Mouse (Mus musculus) midbrain, postnatal 0 days (tissue): ENCODE measurements around the gene Celf2. TPM values are rescaled to one million over a fixed set of nuclear protein-coding genes. Genes with fewer than 3 reads are reported as not detected.
A peak's percentile ranks its signal among the peaks of the same experiment; 100 is the strongest.

Source experiments
- ATAC-seq: fragments of 200-750 bp; cut with Nextera tagmentation; 2 replicates; pipeline ENCODE4 v1.8.0; 2017; ENCODE audit warnings: moderate number of reproducible peaks, mild to moderate bottlenecking, moderate TSS enrichment, moderate library complexity; ENCODE audit not compliant: low FRiP score
- DNase-seq: peaks from one replicate; pipeline ENCODE4 v3.0.0-alpha.2; 2015; ENCODE audit warnings: low spot score
- H3K27ac ChIP-seq: fragments of 300-500 bp; sonication (generic); 2 replicates; pipeline ENCODE4 v1.5.1; 2014; ENCODE audit warnings: low read depth, mild to moderate bottlenecking, low read length, mixed read lengths
- H3K27me3 ChIP-seq: fragments of 300-500 bp; sonication (generic); 2 replicates; pipeline ENCODE4 v1.6.1; 2014; ENCODE audit warnings: low read length, control low read depth, mixed read lengths; ENCODE audit not compliant: insufficient read depth
- H3K36me3 ChIP-seq: fragments of 300-500 bp; sonication (generic); 2 replicates; pipeline ENCODE4 v1.6.1; 2014; ENCODE audit warnings: low read length, control low read depth, mixed read lengths; ENCODE audit not compliant: insufficient read depth
- H3K4me1 ChIP-seq: fragments of 300-500 bp; sonication (generic); 2 replicates; pipeline ENCODE4 v1.6.1; 2014; ENCODE audit warnings: mild to moderate bottlenecking, control low read depth, antibody characterized with exemption, low read length, mixed read lengths; ENCODE audit not compliant: insufficient read depth
- H3K4me2 ChIP-seq: fragments of 300-500 bp; sonication (generic); 2 replicates; pipeline ENCODE4 v1.6.1; 2014; ENCODE audit warnings: low read depth, mild to moderate bottlenecking, low read length, mixed read lengths; ENCODE audit not compliant: poor library complexity, severe bottlenecking
- H3K4me3 ChIP-seq: fragments of 300-500 bp; sonication (generic); 2 replicates; pipeline ENCODE4 v1.5.1; 2014; ENCODE audit warnings: low read depth, mild to moderate bottlenecking, low read length, moderate library complexity
- H3K9ac ChIP-seq: fragments of 300-500 bp; sonication (generic); replicated peaks from 2 replicates; pipeline ENCODE4 v1.6.1; 2014; ENCODE audit warnings: mild to moderate bottlenecking, low read length, moderate library complexity, mixed read lengths; ENCODE audit not compliant: poor library complexity, severe bottlenecking
- H3K9me3 ChIP-seq: fragments of 300-500 bp; sonication (generic); 2 replicates; pipeline ENCODE4 v1.6.1; 2016; ENCODE audit warnings: low read length, control low read depth
- CTCF ChIP-seq: IDR thresholded peaks from 2 replicates; pipeline ENCODE4 v1.5.1; 2016; ENCODE audit warnings: antibody characterized with exemption, mild to moderate bottlenecking
- WGBS: fragments of 180-500 bp; shearing (Covaris S2); extraction: QIAGEN DNeasy Blood & Tissue Kit; methylation state at CpG from one replicate; pipeline ENCODE4 v1.1.7; 2014; 5-methylcytosine and 5-hydroxymethylcytosine counted together
- polyA plus RNA-seq: library from polyadenylated mRNA; unstranded; fragments of >200 nt; fragmentation: Nextera tagmentation; extraction: Ambion mirVana; gene quantifications from 2 replicates; pipeline ENCODE4 v1.2.1, GENCODE M21; 2015
- total RNA-seq: library from RNA; depleted of rRNA; stranded (reverse); fragments of >200 nt; gene quantifications from 2 replicates; pipeline ENCODE4 v1.2.3, GENCODE M21; 2014

The Celf2 gene
- total and polyA plus RNA-seq, 2 experiments from 2014 or later, result 112 to 135 TPM

DNA sequence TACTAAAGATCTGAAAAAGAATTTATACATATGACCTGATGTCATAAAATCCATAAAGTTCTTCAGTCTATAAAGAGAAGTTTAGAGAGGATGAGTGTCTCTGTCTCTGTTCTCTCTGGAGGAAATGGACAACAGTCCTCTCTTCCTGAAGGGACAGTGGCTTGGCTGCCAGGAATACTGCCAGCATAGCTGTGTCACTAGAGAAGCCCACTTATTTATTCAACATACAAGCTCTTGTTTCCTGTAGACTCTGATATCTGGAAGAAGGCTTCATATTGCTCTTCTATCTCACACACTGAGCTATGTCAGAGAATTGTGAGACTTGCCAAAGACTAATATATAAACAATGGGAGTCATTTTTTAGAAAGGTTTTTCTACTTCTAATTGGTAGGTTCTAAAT, 260.4 kb downstream of the Celf2 start:
- Histone ChIP-seq H3K27ac (no peak overlapping the region), H3K9me3 (no peaks in the 10 kb centered on the region), H3K4me1 (no peaks in the 10 kb centered on the region), H3K27me3 (no peaks in the 10 kb centered on the region), H3K36me3 (no peaks in the 10 kb centered on the region), H3K9ac (no peak overlapping the region), H3K4me2 (no peak overlapping the region), H3K4me3 (no peak overlapping the region)
- DNase-seq, result no peak
- ATAC-seq, result no peak
- TF ChIP-seq CTCF, result no peak

DNA sequence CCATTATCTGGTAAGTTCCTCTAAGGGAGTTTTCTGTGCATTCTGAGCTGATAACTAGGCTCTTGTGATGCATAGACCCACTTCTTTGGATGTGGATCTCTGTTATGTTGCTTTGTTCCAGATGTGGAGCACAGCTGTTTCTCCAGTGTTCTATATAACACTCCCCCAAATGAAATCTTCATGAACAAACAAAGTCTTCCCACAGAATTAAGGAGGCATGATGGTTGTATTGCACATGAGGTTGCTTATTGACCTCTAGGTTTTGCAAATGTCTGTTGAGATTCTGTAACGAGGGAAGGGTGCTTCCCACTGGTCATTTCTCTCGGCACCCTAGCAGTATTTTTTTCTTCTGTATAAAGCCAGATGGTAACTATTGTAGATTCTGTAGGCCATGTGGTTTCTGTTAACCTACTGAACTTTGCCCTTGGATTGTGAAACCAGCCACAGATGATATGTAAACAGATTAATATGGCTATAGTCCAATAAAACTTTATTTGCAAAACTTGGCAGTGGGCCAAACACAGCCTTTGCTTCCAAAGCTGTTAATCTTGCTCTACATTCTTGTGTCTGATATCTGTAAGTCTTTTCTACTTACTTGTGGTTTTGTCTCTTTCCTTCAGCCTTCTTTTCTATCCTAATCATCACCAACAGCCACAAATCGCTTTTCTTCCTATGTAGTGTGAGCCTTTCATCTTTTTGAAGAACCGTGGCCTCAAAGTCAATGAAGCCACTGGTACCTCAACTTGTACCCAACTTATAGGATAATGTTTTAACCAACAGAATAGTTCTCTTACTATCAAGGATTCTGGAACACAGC, 263.2 kb downstream of the Celf2 start:
- no peak for TF ChIP-seq CTCF
- Histone ChIP-seq H3K36me3 (no peaks in the 10 kb centered on the region), H3K4me2 (no peak overlapping the region), H3K27me3 (no peaks in the 10 kb centered on the region), H3K4me3 (no peak overlapping the region), H3K9me3 (no peaks in the 10 kb centered on the region), H3K4me1 (no peaks in the 10 kb centered on the region), H3K27ac (no peak overlapping the region), H3K9ac (no peak overlapping the region)
- WGBS, result 82% methylated on average over 4 of the region's 4 CpGs
- ATAC-seq, result no peak
- DNase-seq, result no peak

DNA sequence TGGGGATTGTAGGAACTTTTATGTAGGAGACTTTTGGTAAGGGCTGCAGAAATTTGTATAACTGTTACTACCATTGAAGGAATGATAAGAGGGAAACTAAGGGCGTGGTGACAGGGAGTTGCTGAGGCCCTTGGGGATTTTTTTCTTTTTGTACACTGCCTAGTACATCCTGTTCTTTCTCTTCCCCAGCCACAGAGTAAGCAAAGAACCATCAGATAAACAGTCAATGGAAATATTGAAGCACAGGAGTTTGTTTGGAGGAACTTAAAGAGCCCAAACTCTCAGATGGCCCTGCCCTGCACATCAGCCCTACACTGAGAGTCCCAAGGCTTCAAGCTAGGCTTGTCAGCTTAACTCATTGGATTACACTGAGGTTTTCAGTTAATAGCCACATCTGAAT, 267.2 kb downstream of the Celf2 start:
- H3K4me3 ChIP-seq, result no peak overlapping the region
- H3K4me2 ChIP-seq, result no peak overlapping the region
- 62% methylated on average over 1 of the region's 1 CpGs for WGBS
- H3K4me1 ChIP-seq, result no peaks in the 10 kb centered on the region
- ATAC-seq (no peak), DNase-seq (no peak)
- H3K9me3 ChIP-seq, result no peaks in the 10 kb centered on the region
- no peak for TF ChIP-seq CTCF
- H3K27ac ChIP-seq, result no peak overlapping the region
- no peaks in the 10 kb centered on the region for H3K36me3 ChIP-seq
- no peak overlapping the region for H3K9ac ChIP-seq
- H3K27me3 ChIP-seq, result no peaks in the 10 kb centered on the region

DNA sequence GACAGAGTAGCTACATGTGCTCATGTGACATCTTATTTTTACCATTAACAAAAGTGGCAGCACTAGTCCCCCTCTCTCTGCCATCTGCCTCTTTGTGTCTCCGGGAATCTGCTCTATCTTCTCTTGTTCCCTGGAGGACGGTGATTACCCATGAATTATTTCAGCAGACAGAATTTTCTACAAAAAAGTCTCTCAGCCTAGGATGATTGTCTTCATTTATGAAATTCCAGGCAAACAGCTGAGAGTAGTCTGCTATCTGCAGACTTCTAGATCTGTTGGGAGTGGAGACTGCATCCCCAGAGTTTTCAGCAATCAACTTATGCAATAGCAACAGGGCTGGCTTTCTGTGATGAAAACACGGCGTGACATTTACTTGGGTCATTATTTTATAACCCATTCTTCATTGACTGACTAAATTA, 267.8 kb downstream of the Celf2 start:
- ATAC-seq, result no peak
- no peaks in the 10 kb centered on the region for H3K9me3 ChIP-seq
- WGBS, result 49% methylated on average over 4 of the region's 4 CpGs
- H3K27me3 ChIP-seq, result no peaks in the 10 kb centered on the region
- H3K36me3 ChIP-seq, result no peaks in the 10 kb centered on the region
- peak; percentile 12 for DNase-seq
- no peaks in the 10 kb centered on the region for H3K4me1 ChIP-seq
- TF ChIP-seq CTCF, result no peak
- H3K27ac ChIP-seq, result no peak overlapping the region
- no peak overlapping the region for H3K4me3 ChIP-seq
- H3K4me2 ChIP-seq, result no peak overlapping the region
- H3K9ac ChIP-seq, result no peak overlapping the region

DNA sequence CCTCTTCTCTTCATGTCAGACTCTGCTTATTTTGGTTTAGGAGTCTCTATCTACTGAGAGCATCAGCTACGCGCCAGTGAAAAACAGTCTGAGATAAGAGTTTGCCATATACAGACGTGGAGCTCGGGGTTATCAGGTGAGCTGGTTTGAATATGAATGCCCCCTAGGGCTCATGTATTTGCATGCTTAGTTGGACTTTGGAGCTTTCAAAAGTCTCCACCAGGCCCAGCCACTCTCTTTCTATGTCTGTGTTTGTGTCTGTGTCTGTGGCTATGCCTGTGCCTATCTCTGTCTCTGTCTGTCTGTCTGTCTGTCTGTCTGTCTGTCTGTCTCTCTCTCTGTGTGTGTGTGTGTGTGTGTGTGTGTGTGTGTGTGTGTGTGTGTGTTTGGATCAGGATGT, 272.1 kb downstream of the Celf2 start:
- WGBS, result 85% methylated on average over 4 of the region's 4 CpGs

DNA sequence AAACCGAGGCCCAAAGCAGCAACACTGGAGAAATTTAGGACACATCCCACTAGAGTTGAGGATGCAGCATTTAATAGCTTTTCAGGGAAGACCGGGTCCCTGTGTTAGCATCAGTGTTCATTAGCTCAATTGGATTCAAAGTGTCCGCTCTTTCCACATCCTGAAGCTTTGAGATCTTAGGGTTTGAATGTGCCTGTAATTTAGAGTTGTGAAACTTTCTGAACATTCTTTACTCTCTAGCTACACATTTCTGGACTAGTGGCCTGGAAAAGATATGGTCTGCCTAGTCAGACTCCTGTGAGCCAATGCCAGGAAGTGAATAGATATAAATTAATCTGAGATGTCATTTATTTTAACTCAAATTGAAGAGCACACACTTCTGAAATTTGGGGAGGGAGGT, 272.9 kb downstream of the Celf2 start:
- Histone ChIP-seq H3K9ac (no peak overlapping the region), H3K9me3 (no peaks in the 10 kb centered on the region), H3K27me3 (no peaks in the 10 kb centered on the region), H3K27ac (no peak overlapping the region), H3K36me3 (no peaks in the 10 kb centered on the region), H3K4me2 (no peak overlapping the region), H3K4me3 (no peak overlapping the region), H3K4me1 (no peaks in the 10 kb centered on the region)
- DNase-seq (no peak), ATAC-seq (no peak)
- WGBS, result 93% methylated on average over 3 of the region's 3 CpGs
- no peak for TF ChIP-seq CTCF

More for the DNA sequence above, 272.1 kb downstream of the Celf2 start:
- Histone ChIP-seq H3K4me3 (no peak overlapping the region), H3K9me3 (no peaks in the 10 kb centered on the region), H3K4me1 (no peaks in the 10 kb centered on the region), H3K27ac (no peak overlapping the region), H3K4me2 (no peak overlapping the region), H3K9ac (no peak overlapping the region), H3K36me3 (no peaks in the 10 kb centered on the region), H3K27me3 (no peaks in the 10 kb centered on the region)
- no peak for TF ChIP-seq CTCF
- ATAC-seq (no peak), DNase-seq (no peak)
